Mouse (Mus musculus) ovary, postnatal 36 days (tissue): ENCODE measurements around the gene Slc28a2.
"Not testable (repeated sequence)": the region's sequence is repeated elsewhere in the genome, so short reads cannot be mapped to it uniquely, and the experiment has no call there.

Experiments
- DNase-seq: peaks from one replicate; pipeline ENCODE4 v3.0.0; 2022; ENCODE audit warnings: low spot score, mixed read lengths

The Slc28a2 gene

DNA sequence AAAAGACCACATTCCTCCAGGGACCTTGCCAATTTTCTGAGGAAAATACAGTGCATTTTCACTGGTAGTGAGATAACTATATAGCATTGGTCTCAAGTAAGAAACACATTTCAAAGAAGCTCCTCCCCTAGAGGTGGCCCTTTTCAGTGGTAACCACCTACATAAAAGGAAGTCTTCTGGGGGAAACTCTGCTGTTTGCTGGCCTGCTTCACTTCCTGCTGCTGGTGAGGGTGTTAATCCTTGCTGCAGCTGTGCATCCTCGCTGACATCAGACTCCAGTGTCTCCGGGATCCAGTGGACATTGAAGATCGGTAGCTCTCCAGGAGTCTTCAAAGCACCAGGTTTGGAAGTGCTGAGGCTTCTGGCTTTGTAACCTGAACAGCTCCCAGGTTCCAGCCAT, at the start of gene Slc28a2:
Slc28a2 (plus strand) TSS at position 278 of the 400 bp plus-strand sequence.
- DNase-seq: not testable (repeated sequence)

GRCm38 (mm10) chr2:122377215-122377674, 49.0 kb upstream of the Slc28a2 start:
- peak; percentile 95 for DNase-seq

DNA sequence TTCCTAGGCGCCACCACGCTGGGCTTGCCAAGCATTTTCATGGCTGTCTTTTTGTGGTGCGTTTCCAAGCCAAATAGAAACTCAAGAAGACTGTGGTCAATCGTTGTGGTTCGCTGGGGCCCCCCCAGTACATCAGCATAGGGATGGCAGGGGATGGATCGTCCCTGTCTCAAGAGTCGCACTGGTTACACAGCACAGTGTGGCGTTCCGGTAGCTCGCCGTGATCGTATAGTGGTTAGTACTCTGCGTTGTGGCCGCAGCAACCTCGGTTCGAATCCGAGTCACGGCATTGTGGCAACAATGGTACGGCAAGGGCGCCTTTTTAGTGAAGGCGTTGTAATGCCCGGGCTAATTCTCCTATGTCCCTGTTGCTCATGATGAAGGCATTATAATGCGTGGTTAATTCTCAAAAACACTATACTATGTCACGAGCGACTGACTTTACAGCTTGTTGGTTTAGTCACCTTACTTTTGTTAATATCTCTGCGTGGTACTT, 48.5 kb upstream of the Slc28a2 start:
- DNase-seq: peak; percentile 72

DNA sequence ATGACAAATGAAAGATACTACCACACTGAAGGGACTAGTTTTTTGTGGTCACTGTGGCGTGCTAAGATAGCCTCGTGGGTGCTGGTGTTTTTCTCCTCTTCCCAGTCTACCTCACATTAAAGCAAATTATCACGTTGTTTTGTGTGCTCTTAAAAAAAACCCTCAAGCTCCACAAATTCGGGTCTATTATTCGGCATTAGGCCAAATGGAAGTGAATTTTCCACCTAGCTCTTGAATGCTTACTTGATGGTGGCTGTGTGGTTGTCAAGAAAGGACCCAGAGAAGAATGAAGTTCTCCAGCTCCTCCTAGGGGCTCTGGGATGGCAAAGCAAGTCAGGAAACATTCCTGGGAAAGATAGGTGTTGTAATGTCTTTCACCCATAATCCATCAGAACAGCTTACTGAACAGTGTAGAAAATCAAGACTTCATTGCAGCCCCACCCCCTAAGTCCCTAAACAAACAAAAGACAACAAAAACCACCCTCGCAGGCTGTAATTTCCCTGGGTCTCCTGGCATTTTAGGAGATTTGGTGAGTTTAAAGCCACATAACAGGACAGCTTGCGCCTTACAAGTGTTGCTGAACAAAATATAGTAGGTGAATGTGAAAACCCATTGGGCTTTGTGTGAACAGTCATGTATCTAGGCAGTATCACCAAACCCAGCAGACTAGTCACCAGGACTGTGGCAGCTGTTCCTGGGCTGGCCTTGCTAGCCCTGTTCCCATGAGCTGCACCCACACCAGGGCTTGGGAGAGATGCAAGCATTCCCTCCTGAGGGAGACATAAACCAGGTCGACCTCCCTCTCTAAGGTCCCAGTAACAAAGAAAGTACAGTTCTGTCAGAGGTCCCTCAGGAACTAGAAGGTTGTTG, 47.6 kb upstream of the Slc28a2 start:
- DNase-seq: no peak

- DNase-seq: no peak
Observed at GRCm38 (mm10) chr2:122379292-122379650, 47.0 kb upstream of the Slc28a2 start.

- DNase-seq: no peak
Observed at GRCm38 (mm10) chr2:122380768-122381311, 45.4 kb upstream of the Slc28a2 start.

GRCm38 (mm10) chr2:122381329-122382103, 44.8 kb upstream of the Slc28a2 start:
- DNase-seq: no peak

- no peak for DNase-seq
Observed at GRCm38 (mm10) chr2:122382121-122382520, 44.2 kb upstream of the Slc28a2 start.

GRCm38 (mm10) chr2:122385095-122385494, 41.2 kb upstream of the Slc28a2 start:
- DNase-seq: no peak

DNA sequence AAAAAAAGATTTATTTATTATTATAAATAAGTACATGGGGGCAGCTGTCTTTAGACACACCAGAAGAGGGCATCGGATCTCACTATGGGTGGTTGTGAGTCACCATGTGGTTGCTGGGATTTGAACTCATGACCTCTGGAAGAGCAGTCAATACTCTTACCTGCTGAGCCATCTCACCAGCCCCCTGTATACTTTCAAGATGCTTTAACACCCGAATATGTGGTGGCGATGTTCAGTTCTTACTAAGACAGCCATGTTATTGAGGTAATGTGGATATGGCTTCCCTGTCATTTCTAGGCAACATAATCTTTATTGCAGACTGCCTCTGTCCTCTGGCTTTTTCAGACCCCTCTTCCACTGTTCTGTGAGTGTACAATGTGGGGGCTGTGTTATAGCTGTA, 39.1 kb upstream of the Slc28a2 start:
- DNase-seq: not testable (repeated sequence)

DNA sequence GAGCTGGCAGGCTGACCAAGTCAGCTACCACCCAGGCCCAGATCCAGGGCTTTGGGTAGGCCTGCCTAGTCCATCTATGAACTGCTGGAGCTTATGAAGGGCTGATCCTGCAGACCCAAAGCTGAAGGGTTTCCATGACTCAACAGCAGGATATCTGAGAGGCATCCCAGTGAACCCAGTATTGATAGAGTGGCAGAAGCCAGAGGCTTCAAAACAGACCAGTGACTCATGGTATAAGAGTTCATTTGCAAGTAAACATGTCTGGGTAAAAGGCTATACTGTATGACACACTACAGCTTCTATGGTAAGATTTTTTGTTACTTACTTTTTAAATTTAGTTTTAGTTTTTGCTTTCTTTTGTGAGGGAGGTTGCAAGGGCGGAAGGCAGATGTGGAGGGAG, 30.1 kb upstream of the Slc28a2 start:
- DNase-seq: no peak

GRCm38 (mm10) chr2:122407607-122408006, 18.7 kb upstream of the Slc28a2 start:
- no peak for DNase-seq

GRCm38 (mm10) chr2:122408928-122409327, 17.3 kb upstream of the Slc28a2 start:
- no peak for DNase-seq

DNA sequence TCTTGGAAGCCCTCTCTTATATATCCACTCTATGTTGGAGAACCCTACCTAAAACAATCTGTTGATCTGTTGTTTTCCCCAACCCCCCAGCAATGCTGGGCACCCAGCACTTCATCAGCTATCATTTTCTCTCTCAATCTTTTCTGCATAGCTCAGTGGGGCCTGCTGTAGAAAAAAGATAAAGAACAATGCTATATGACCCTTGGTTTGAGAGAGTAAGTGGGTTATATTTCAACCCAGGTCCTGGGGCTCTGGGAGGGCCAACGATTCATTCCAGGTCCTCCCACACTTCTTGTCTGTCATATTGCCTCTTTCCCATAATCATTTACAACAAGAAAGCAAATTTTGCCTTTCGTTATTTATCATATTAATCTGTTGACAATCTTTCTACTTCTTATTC, 368 bp downstream of the Slc28a2 start:
- DNase-seq: not testable (repeated sequence)

GRCm38 (mm10) chr2:122438706-122439482, 12.6 kb downstream of the Slc28a2 start:
- not testable (repeated sequence) for DNase-seq

- DNase-seq: not testable (repeated sequence)
Observed at GRCm38 (mm10) chr2:122440521-122440920, 14.2 kb downstream of the Slc28a2 start.

DNA sequence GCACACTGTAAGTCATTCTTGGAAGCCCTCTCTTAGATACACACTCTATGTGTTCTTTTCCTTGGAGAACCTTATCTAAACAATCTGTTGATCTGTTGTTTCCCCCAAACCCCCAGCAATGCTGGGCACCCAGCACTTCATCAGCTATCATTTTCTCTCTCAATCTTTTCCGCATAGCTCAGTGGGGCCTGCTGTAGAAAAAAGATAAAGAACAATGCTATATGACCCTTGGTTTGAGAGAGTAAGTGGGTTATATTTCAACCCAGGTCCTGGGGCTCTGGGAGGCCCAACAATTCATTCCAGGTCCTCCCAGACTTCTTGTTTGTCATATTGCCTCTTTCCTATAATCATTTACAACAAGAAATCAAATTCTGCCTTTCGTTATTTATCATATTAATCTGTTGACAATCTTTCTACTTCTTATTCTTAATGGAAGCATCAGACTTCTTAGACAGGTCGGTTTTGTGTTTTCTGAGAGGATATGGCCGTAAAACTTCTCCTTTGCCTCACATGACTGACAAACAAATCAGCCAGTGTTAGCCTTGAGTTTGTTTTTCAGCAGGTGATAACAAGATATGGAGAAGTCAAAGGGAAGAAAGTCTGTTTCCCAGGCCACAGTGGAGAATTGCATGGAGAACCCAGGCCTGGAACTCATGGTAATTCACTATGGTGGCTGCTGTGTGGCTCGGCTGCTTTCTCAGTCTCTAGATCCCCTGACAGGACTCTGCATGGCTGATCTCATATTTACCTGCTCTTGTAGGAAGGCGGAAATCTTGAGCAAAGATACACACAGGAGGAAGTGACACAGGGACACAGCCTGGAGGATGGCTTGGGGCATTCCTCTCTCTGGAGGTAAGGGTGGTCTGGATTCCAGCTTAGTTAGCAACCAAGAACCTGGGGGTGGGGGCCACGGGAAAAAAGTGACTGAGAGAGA, 15.0 kb downstream of the Slc28a2 start:
- DNase-seq: no peak

DNA sequence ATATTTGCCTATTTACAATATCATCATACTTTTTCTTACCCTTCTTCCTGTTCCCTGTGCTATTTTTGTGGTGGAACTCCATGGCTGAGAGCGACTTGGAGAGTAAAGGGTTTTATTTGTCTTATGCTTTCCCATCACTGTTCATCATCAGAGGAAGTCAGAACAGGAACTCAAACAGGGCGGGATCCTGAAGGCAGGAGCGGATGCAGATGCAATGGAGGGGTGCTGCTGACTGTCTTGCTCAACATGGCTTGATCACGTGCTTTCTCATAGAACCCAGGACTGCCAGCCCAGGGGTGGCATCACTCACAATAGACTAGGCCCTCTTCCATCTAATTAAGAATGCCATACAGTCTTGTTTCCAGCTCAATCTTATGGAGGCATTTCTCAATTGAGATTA, 24.1 kb downstream of the Slc28a2 start:
- DNase-seq: no peak

- no peak for DNase-seq
Observed at GRCm38 (mm10) chr2:122452426-122452825, 26.1 kb downstream of the Slc28a2 start.

DNA sequence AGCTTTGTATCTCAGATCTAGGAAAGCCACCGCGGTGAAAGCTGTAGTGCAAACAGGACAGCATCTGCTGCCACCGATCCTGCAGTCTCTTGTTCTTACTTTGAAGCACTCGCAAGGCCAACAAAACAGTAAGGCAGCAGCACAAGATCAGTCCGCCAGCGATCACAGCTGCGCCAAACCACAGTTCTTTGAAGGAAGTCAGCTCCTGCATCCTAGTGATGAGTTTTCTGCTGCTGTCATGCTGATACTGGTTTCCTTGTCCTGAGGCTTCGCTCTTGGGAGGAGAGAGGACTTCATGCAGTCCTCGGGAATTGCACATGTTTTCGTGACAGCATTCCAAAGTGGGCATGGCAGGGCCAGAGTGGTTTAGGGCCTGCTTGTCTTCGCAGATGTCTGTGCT, 40.6 kb downstream of the Slc28a2 start:
- peak; percentile 5 for DNase-seq
